Mouse (Mus musculus): ENCODE data around the gene Gys2. TPM values are rescaled to one million over a fixed set of nuclear protein-coding genes. Genes with fewer than 3 reads are reported as not detected.

Gys2 gene
- total and polyA plus RNA-seq, 2 experiments: 51.7 to 184 TPM

DNA sequence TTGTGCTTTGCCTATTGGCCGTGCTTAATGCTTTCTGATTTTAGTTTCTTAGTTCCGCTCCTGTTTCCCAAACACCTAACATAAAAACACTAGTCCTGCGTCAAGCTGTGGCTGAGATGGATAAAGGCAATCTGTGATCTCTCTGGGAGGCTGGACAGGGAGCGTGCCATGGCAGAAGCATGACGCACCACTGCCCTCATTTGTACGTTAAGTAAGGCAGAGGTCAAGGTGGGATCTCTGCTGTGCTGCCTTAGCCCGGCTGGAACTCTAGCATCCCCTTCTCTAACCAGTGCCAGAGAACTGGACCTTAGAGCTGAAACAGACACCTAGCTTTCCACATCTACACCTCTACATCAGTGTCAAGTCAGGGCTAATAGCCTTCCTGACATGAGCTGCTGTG lies 91.3 kb downstream of the Gys2 start:
- peaks cover 2% of the 10 kb centered on the region; the same call in 1 of the 2 replicates for H3K36me3 ChIP-seq (ENCODE audit: control insufficient read depth, insufficient read depth, low read length)
- no peak overlapping the region for H3K27ac ChIP-seq (replicated peaks; ENCODE audit: insufficient read depth, low read depth, low read length)
- H3K9ac ChIP-seq (ENCODE audit: low read depth, low read length): no peak overlapping the region
- 0 out of 2 replicates have a peak, but pooled peaks cover 2% of the 10 kb centered on the region for H3K79me2 ChIP-seq (ENCODE audit: control insufficient read depth, insufficient read depth, low read length)
- 93% methylated on average over 7 of the region's 7 CpGs for WGBS
- TF ChIP-seq CTCF (IDR thresholded peaks at IDR 0.05; ENCODE audit: low read depth, low read length): no peak
- TF ChIP-seq POLR2A (IDR thresholded peaks at IDR 0.05; ENCODE audit: extremely low read depth, insufficient read depth, low read length): no peak
- no peak overlapping the region for H3K4me3 ChIP-seq (ENCODE audit: insufficient read depth, low read depth, low read length)
- peaks cover 3% of the 10 kb centered on the region; the same call in 1 of the 2 replicates for H3K4me1 ChIP-seq (ENCODE audit: control insufficient read depth, insufficient read depth, low read length)
- no peak for DNase-seq (ENCODE audit: extremely low read depth, low read depth, low spot score)
- H3K27me3 ChIP-seq (ENCODE audit: control insufficient read depth, insufficient read depth, low read length): no peaks in the 10 kb centered on the region

DNA sequence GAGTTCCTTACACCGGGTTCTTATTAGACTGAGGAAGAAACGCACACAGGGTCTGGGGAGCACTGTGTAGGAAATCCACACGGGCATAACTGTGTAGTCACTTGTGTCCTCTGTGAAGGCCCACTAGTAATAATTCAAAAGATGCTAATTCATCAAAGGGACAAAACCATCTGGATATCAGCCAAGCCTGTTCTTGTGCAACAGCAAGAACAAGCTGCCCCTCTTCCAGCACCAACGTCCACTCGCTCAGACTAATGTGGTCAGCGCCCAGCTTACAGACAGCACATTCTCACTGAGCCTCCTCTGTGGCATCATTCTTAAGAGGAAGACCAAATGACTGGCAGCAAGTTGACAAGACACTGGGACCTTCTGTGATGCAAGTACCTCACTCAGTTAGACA lies 92.9 kb downstream of the Gys2 start:
- Histone ChIP-seq H3K27me3 (ENCODE audit: control insufficient read depth, insufficient read depth, low read length) (no peaks in the 10 kb centered on the region), H3K4me1 (ENCODE audit: control insufficient read depth, insufficient read depth, low read length) (no peaks in the 10 kb centered on the region), H3K9ac (ENCODE audit: low read depth, low read length) (no peak overlapping the region), H3K36me3 (ENCODE audit: control insufficient read depth, insufficient read depth, low read length) (peaks cover 5% of the 10 kb centered on the region; the same call in 1 of the 2 replicates), H3K27ac (replicated peaks; ENCODE audit: insufficient read depth, low read depth, low read length) (no peak overlapping the region), H3K79me2 (ENCODE audit: control insufficient read depth, insufficient read depth, low read length) (0 out of 2 replicates have a peak, but pooled peaks cover 2% of the 10 kb centered on the region), H3K4me3 (ENCODE audit: insufficient read depth, low read depth, low read length) (no peak overlapping the region)
- TF ChIP-seq POLR2A (IDR thresholded peaks at IDR 0.05; ENCODE audit: extremely low read depth, insufficient read depth, low read length) (no peak), CTCF (IDR thresholded peaks at IDR 0.05; ENCODE audit: low read depth, low read length) (no peak)
- DNase-seq (ENCODE audit: extremely low read depth, low read depth, low spot score): no peak
- 64% methylated on average over 6 of the region's 6 CpGs for WGBS

GRCm38 (mm10) chr6:142378576-142379330 lies 94.2 kb downstream of the Gys2 start:
- H3K9ac ChIP-seq (ENCODE audit: low read depth, low read length): no peak overlapping the region
- TF ChIP-seq CTCF (IDR thresholded peaks at IDR 0.05; ENCODE audit: low read depth, low read length) (no peak), POLR2A (IDR thresholded peaks at IDR 0.05; ENCODE audit: extremely low read depth, insufficient read depth, low read length) (no peak)
- no peaks in the 10 kb centered on the region for H3K4me1 ChIP-seq (ENCODE audit: control insufficient read depth, insufficient read depth, low read length)
- peaks cover 11% of the 10 kb centered on the region; the same call in 1 of the 2 replicates for H3K36me3 ChIP-seq (ENCODE audit: control insufficient read depth, insufficient read depth, low read length)
- no peaks in the 10 kb centered on the region for H3K79me2 ChIP-seq (ENCODE audit: control insufficient read depth, insufficient read depth, low read length)
- H3K27me3 ChIP-seq (ENCODE audit: control insufficient read depth, insufficient read depth, low read length): no peaks in the 10 kb centered on the region
- no peak overlapping the region for H3K4me3 ChIP-seq (ENCODE audit: insufficient read depth, low read depth, low read length)
- WGBS: 85% methylated on average over 8 of the region's 8 CpGs
- H3K27ac ChIP-seq (replicated peaks; ENCODE audit: insufficient read depth, low read depth, low read length): no peak overlapping the region
- DNase-seq (ENCODE audit: extremely low read depth, low read depth, low spot score): no peak

DNA sequence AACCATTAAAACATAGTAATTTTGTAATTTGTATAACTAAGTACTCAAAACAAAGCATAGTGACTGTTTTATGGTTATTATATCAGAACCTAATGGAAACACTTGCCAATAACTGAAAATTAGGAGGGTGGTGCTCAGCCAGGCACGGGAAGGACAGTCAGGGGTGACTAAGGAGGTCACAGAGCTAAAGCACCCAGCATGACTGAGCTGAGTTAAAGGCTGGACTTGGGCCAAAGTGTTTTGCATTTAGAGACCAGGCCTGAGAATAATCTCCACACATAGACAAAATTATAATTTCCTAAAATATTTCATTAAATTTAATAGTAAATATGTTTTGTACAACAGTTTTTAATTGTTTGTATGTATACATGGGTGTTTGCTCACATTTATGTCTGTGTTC lies 95.8 kb downstream of the Gys2 start:
- DNase-seq (ENCODE audit: extremely low read depth, low read depth, low spot score): no peak
- Histone ChIP-seq H3K36me3 (ENCODE audit: control insufficient read depth, insufficient read depth, low read length) (peaks cover 11% of the 10 kb centered on the region; the same call in 1 of the 2 replicates), H3K4me1 (ENCODE audit: control insufficient read depth, insufficient read depth, low read length) (no peaks in the 10 kb centered on the region), H3K27ac (replicated peaks; ENCODE audit: insufficient read depth, low read depth, low read length) (no peak overlapping the region), H3K9ac (ENCODE audit: low read depth, low read length) (no peak overlapping the region), H3K27me3 (ENCODE audit: control insufficient read depth, insufficient read depth, low read length) (no peaks in the 10 kb centered on the region), H3K4me3 (ENCODE audit: insufficient read depth, low read depth, low read length) (no peak overlapping the region), H3K79me2 (ENCODE audit: control insufficient read depth, insufficient read depth, low read length) (no peaks in the 10 kb centered on the region)
- 56% methylated on average over 1 of the region's 1 CpGs for WGBS
- TF ChIP-seq POLR2A (IDR thresholded peaks at IDR 0.05; ENCODE audit: extremely low read depth, insufficient read depth, low read length): no peak
- no peak for TF ChIP-seq CTCF (IDR thresholded peaks at IDR 0.05; ENCODE audit: low read depth, low read length)

Other genes with a start within 250 kb of the Gys2 start
- not detected in 2 replicates for gene Iapp, start 174.7 kb downstream of the Gys2 start, total RNA-seq (2014; rRNA removed)
- not detected in 2 replicates for gene Iapp, start 174.7 kb downstream of the Gys2 start, polyA plus RNA-seq (2012; rRNA removed)
- gene Slco1a5, start 150.1 kb downstream of the Gys2 start, total RNA-seq (2014; rRNA removed): not detected in 2 replicates
- gene Slco1a5, start 150.1 kb downstream of the Gys2 start, polyA plus RNA-seq (2012; rRNA removed): not detected in 2 replicates
- gene Pyroxd1, start 127.5 kb downstream of the Gys2 start, total RNA-seq (2014; rRNA removed): 9.9 and 12.8 TPM in 2 replicates
- 3.3 and 4.1 TPM in 2 replicates for gene Pyroxd1, start 127.5 kb downstream of the Gys2 start, polyA plus RNA-seq (2012; rRNA removed)
- 5.7 and 6.6 TPM in 2 replicates for gene Recql, start 86.0 kb downstream of the Gys2 start, total RNA-seq (2014; rRNA removed)
- 1.2 and 1.6 TPM in 2 replicates for gene Recql, start 86.0 kb downstream of the Gys2 start, polyA plus RNA-seq (2012; rRNA removed)
- gene Golt1b, start 85.9 kb downstream of the Gys2 start, total RNA-seq (2014; rRNA removed): 2.5 and 3.3 TPM in 2 replicates
- gene Golt1b, start 85.9 kb downstream of the Gys2 start, polyA plus RNA-seq (2012; rRNA removed): 1.2 and 1.7 TPM in 2 replicates
- gene Spx, start 59.7 kb downstream of the Gys2 start, total RNA-seq (2014; rRNA removed): not detected in 2 replicates
- not detected in 2 replicates for gene Spx, start 59.7 kb downstream of the Gys2 start, polyA plus RNA-seq (2012; rRNA removed)
- 3.9 and 4.2 TPM in 2 replicates for gene Ldhb, start 34.8 kb upstream of the Gys2 start, total RNA-seq (2014; rRNA removed)
- 2.6 and 2.8 TPM in 2 replicates for gene Ldhb, start 34.8 kb upstream of the Gys2 start, polyA plus RNA-seq (2012; rRNA removed)
- 4.2 and 6.9 TPM in 2 replicates for gene Kcnj8, start 98.5 kb upstream of the Gys2 start, total RNA-seq (2014; rRNA removed)
- 1.8 and 3.0 TPM in 2 replicates for gene Kcnj8, start 98.5 kb upstream of the Gys2 start, polyA plus RNA-seq (2012; rRNA removed)
- gene Abcc9, start 229.2 kb upstream of the Gys2 start, total RNA-seq (2014; rRNA removed): 12.3 and 17.3 TPM in 2 replicates
- gene Abcc9, start 229.2 kb upstream of the Gys2 start, polyA plus RNA-seq (2012; rRNA removed): 2.3 and 3.3 TPM in 2 replicates